Mouse (Mus musculus): ENCODE measurements around the gene Fam240b. TPM values are rescaled to one million over a fixed set of nuclear protein-coding genes. Genes with fewer than 3 reads are reported as not detected.
"Not testable (repeated sequence)": the region's sequence is repeated elsewhere in the genome, so short reads cannot be mapped to it uniquely, and the experiment has no call there.

The Fam240b gene
- polyA plus RNA-seq, 1 experiment from 2014 or later = not detected

GRCm38 (mm10) chr13:64465166-64465565 lies 32.4 kb downstream of the Fam240b start:
- H3K9ac ChIP-seq = no peak overlapping the region
- no peaks in the 10 kb centered on the region for H3K4me1 ChIP-seq
- H3K27me3 ChIP-seq = no peaks in the 10 kb centered on the region
- no peak overlapping the region for H3K27ac ChIP-seq (replicated peaks)
- H3K4me2 ChIP-seq (replicated peaks) = no peak overlapping the region; the same call in 1 of the 2 replicates
- no peak overlapping the region for H3K4me3 ChIP-seq (replicated peaks)
- no peaks in the 10 kb centered on the region for H3K9me3 ChIP-seq (replicated peaks)
- H3K36me3 ChIP-seq = no peaks in the 10 kb centered on the region
- WGBS = 50% methylated on average over 9 of the region's 9 CpGs
- ATAC-seq (ENCODE audit: insufficient number of reproducible peaks, low FRiP score, low TSS enrichment, low read depth) = no peak

DNA sequence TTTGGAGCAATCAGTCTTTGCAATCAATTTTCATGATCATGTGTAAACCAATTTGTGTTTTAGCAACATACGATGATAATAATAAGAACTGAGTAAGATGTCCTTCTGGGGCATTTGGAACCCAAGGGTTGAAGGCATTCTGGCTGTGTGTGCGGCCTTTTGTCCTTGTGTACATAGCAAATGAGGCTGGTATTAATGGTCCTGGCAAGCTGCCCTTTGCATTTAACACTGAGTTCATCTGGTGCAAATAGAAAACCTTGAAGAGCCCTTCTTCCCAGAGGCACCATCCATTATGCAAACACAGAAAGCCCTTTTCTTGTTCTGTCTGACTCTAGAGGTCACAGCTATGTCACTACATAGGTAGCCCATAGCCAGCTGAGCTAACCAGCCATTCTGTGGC lies 35.0 kb downstream of the Fam240b start:
- H3K4me1 ChIP-seq = no peaks in the 10 kb centered on the region
- H3K27ac ChIP-seq (replicated peaks) = no peak overlapping the region
- H3K27me3 ChIP-seq = no peaks in the 10 kb centered on the region
- no peaks in the 10 kb centered on the region for H3K9me3 ChIP-seq (replicated peaks)
- H3K36me3 ChIP-seq = no peaks in the 10 kb centered on the region
- no peak overlapping the region for H3K9ac ChIP-seq
- H3K4me2 ChIP-seq (replicated peaks) = no peak overlapping the region
- no peak for ATAC-seq (ENCODE audit: insufficient number of reproducible peaks, low FRiP score, low TSS enrichment, low read depth)
- no peak overlapping the region for H3K4me3 ChIP-seq (replicated peaks)
- WGBS = 82% methylated on average over 2 of the region's 2 CpGs

- 87% methylated on average over 14 of the region's 14 CpGs for WGBS
- Histone ChIP-seq H3K4me1 (no peaks in the 10 kb centered on the region), H3K9ac (no peak overlapping the region), H3K27ac (replicated peaks) (no peak overlapping the region), H3K4me3 (replicated peaks) (no peak overlapping the region), H3K4me2 (replicated peaks) (no peak overlapping the region), H3K27me3 (no peaks in the 10 kb centered on the region), H3K36me3 (no peaks in the 10 kb centered on the region), H3K9me3 (replicated peaks) (no peaks in the 10 kb centered on the region)
- no peak for ATAC-seq (ENCODE audit: insufficient number of reproducible peaks, low FRiP score, low TSS enrichment, low read depth)
Measured at GRCm38 (mm10) chr13:64458181-64458580, 39.4 kb downstream of the Fam240b start.

DNA sequence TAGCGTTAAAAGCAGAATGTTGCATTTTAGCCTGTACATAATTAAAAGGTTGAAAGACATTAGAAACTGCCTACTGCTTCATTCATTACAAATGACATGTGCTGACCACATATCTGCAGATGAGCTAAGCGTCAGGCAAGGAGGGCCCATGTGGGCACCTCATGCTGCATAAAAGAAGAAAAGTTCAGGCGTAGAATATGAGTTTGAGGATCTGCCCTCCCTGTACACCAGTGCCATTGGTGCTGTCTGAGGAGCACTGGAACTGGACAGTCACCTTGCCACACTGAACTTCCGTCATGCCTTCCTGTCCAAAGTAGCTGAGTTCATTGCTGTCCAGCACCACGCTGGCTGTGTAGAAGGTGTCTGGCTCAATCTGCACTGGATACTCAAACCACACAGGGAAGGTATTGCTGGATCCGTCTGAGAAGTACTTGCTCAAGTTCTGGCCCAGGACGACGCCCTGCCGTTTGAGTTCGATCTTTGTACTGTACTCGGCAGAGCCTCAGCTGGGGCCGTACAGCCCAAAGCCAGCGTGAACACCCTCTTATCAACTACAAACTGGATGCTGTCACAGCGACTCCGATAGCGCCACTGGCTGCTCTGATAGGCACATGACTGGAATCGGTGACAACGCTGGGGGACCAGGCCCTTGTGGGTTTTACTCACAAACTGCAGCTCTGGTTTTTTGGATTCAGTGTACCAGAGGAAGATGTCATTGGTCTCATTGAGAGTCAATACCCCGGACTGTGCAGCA lies 40.2 kb downstream of the Fam240b start:
- H3K4me3 ChIP-seq (replicated peaks) = not testable (repeated sequence)
- WGBS = 88% methylated on average over 19 of the region's 19 CpGs

GRCm38 (mm10) chr13:64450001-64450794 lies 47.4 kb downstream of the Fam240b start:
- WGBS = 62% methylated on average over 7 of the region's 7 CpGs
- no peak overlapping the region for H3K4me2 ChIP-seq (replicated peaks)

More for the DNA sequence above, 40.2 kb downstream of the Fam240b start:
- H3K36me3 ChIP-seq; ATAC-seq (ENCODE audit: insufficient number of reproducible peaks, low FRiP score, low TSS enrichment, low read depth); H3K9me3 ChIP-seq (replicated peaks); H3K9ac ChIP-seq; H3K27me3 ChIP-seq; H3K4me1 ChIP-seq; H3K27ac ChIP-seq (replicated peaks); H3K4me2 ChIP-seq (replicated peaks): not testable (repeated sequence)

GRCm38 (mm10) chr13:64448729-64449128 lies 48.9 kb downstream of the Fam240b start:
- no peak overlapping the region for H3K27ac ChIP-seq (replicated peaks)
- ATAC-seq (ENCODE audit: insufficient number of reproducible peaks, low FRiP score, low TSS enrichment, low read depth) = no peak
- no peak overlapping the region for H3K4me2 ChIP-seq (replicated peaks)
- H3K4me3 ChIP-seq (replicated peaks) = no peak overlapping the region
- no peaks in the 10 kb centered on the region for H3K27me3 ChIP-seq
- 82% methylated on average over 5 of the region's 5 CpGs for WGBS
- no peaks in the 10 kb centered on the region for H3K4me1 ChIP-seq
- no peak overlapping the region for H3K9ac ChIP-seq
- H3K36me3 ChIP-seq = no peaks in the 10 kb centered on the region
- H3K9me3 ChIP-seq (replicated peaks) = no peaks in the 10 kb centered on the region

More at GRCm38 (mm10) chr13:64450001-64450794, 47.4 kb downstream of the Fam240b start:
- Histone ChIP-seq H3K9me3 (replicated peaks) (no peaks in the 10 kb centered on the region), H3K27me3 (no peaks in the 10 kb centered on the region), H3K9ac (no peak overlapping the region), H3K36me3 (no peaks in the 10 kb centered on the region), H3K4me3 (replicated peaks) (no peak overlapping the region), H3K27ac (replicated peaks) (no peak overlapping the region), H3K4me1 (no peaks in the 10 kb centered on the region)
- no peak for ATAC-seq (ENCODE audit: insufficient number of reproducible peaks, low FRiP score, low TSS enrichment, low read depth)

DNA sequence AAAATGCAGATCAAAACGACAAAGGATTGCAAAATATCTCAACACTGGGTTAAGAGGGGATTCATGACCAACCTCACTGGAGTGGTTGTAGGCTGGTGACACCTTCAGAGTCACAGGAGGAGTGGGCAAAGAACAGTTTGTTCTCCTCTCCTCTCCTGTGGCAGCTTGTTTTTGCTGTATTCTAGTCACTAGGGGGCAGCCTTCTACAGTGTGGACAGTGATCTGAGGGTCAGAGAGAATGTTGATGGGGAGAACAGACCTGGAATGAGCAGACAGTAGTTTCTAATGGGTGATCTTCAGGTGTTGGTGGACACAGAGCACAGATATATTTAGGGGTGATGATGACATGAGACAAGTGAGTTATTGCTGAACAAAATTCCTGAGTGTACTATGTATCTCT lies 49.6 kb downstream of the Fam240b start:
- Histone ChIP-seq H3K27me3 (no peaks in the 10 kb centered on the region), H3K4me2 (replicated peaks) (no peak overlapping the region), H3K4me3 (replicated peaks) (no peak overlapping the region), H3K9me3 (replicated peaks) (no peaks in the 10 kb centered on the region), H3K27ac (replicated peaks) (no peak overlapping the region), H3K36me3 (no peaks in the 10 kb centered on the region), H3K4me1 (no peaks in the 10 kb centered on the region), H3K9ac (no peak overlapping the region)
- WGBS = 5% methylated on average over 1 of the region's 1 CpGs
- no peak for ATAC-seq (ENCODE audit: insufficient number of reproducible peaks, low FRiP score, low TSS enrichment, low read depth)

- ATAC-seq (ENCODE audit: insufficient number of reproducible peaks, low FRiP score, low TSS enrichment, low read depth) = no peak
- Histone ChIP-seq H3K4me2 (replicated peaks) (no peak overlapping the region), H3K4me3 (replicated peaks) (no peak overlapping the region), H3K9me3 (replicated peaks) (no peaks in the 10 kb centered on the region), H3K27me3 (no peaks in the 10 kb centered on the region), H3K9ac (no peak overlapping the region), H3K4me1 (no peaks in the 10 kb centered on the region), H3K27ac (replicated peaks) (no peak overlapping the region), H3K36me3 (no peaks in the 10 kb centered on the region)
- 73% methylated on average over 9 of the region's 9 CpGs for WGBS
Measured at GRCm38 (mm10) chr13:64445254-64445920, 52.2 kb downstream of the Fam240b start.

DNA sequence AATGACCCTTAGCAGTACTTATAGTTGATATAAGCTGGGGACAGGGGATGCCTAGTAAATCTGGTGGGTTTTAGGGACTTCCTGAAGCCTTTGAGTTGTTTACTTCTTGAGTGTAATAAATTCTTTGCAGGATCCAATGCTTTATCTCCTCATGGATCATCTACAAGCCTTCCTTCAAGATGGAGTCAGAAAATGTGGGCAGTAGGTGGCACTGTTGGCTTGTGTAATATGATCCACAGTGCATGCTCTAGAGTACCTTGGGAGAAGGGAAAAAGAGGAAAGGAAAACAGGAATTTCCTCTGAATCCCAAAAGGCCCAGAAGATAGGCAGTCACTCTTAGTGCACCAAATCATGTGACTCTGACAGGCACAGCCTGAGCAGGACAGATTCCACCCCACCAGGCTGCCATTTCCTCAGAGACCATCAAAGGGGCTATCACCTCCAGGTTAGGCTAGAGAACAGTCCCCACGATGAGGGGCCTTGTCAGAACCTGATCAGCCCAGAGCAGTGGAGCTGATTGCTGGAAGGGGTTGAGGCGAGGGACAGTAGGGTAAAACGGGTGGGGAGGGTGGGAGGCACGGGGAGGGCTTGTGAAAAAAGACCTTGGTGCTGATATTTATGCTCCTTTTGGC lies 54.2 kb downstream of the Fam240b start:
- WGBS = 58% methylated on average over 4 of the region's 4 CpGs
- no peaks in the 10 kb centered on the region for H3K36me3 ChIP-seq
- H3K4me3 ChIP-seq (replicated peaks) = no peak overlapping the region
- no peak overlapping the region for H3K9ac ChIP-seq
- H3K27ac ChIP-seq (replicated peaks) = no peak overlapping the region
- ATAC-seq (ENCODE audit: insufficient number of reproducible peaks, low FRiP score, low TSS enrichment, low read depth) = no peak
- H3K4me2 ChIP-seq (replicated peaks) = no peak overlapping the region
- H3K4me1 ChIP-seq = no peaks in the 10 kb centered on the region
- H3K27me3 ChIP-seq = no peaks in the 10 kb centered on the region
- H3K9me3 ChIP-seq (replicated peaks) = no peaks in the 10 kb centered on the region

DNA sequence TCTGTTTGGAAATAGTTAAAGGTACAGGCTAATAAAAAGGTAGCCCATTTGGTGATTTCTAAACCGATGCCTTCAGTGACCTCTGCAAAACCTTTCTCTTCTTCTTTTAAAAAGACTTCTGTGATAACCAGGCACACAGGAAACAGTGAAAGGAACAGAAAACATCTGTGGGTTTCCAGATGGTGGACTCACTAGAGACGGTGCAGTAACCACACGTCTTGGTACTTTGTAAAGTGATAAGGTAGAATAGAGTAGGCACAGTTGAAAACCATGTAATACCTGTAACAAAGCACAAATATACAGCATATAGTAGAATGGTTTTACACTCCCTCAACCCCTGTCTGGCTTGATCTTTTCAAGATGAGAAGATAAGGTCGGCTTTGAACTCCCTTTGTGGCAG lies 57.0 kb downstream of the Fam240b start:
- WGBS = 70% methylated on average over 4 of the region's 4 CpGs
- Histone ChIP-seq H3K4me1 (no peaks in the 10 kb centered on the region), H3K4me2 (replicated peaks) (no peak overlapping the region), H3K9ac (no peak overlapping the region), H3K4me3 (replicated peaks) (no peak overlapping the region), H3K9me3 (replicated peaks) (no peaks in the 10 kb centered on the region), H3K27ac (replicated peaks) (no peak overlapping the region), H3K36me3 (0 out of 2 replicates have a peak, but pooled peaks cover 6% of the 10 kb centered on the region), H3K27me3 (no peaks in the 10 kb centered on the region)
- no peak for ATAC-seq (ENCODE audit: insufficient number of reproducible peaks, low FRiP score, low TSS enrichment, low read depth)

- no peaks in the 10 kb centered on the region for H3K9me3 ChIP-seq (replicated peaks)
- H3K4me1 ChIP-seq = no peaks in the 10 kb centered on the region
- H3K27ac ChIP-seq (replicated peaks) = no peak overlapping the region
- H3K4me3 ChIP-seq (replicated peaks) = no peak overlapping the region
- WGBS = 76% methylated on average over 5 of the region's 5 CpGs
- H3K4me2 ChIP-seq (replicated peaks) = no peak overlapping the region
- H3K9ac ChIP-seq = no peak overlapping the region
- ATAC-seq (ENCODE audit: insufficient number of reproducible peaks, low FRiP score, low TSS enrichment, low read depth) = no peak
- H3K27me3 ChIP-seq = no peaks in the 10 kb centered on the region
- H3K36me3 ChIP-seq = 0 out of 2 replicates have a peak, but pooled peaks cover 6% of the 10 kb centered on the region
Measured at GRCm38 (mm10) chr13:64439471-64439870, 58.1 kb downstream of the Fam240b start.
